Mouse (Mus musculus) heart, adult 9 months (tissue): ENCODE results near the gene Enpp6.

Experiments
- DNase-seq, 2 experiments: peaks; one replicate each; pipeline ENCODE4 v3.0.0; 2022; ENCODE audit warnings: low spot score in 2 of 2

The Enpp6 gene

DNA sequence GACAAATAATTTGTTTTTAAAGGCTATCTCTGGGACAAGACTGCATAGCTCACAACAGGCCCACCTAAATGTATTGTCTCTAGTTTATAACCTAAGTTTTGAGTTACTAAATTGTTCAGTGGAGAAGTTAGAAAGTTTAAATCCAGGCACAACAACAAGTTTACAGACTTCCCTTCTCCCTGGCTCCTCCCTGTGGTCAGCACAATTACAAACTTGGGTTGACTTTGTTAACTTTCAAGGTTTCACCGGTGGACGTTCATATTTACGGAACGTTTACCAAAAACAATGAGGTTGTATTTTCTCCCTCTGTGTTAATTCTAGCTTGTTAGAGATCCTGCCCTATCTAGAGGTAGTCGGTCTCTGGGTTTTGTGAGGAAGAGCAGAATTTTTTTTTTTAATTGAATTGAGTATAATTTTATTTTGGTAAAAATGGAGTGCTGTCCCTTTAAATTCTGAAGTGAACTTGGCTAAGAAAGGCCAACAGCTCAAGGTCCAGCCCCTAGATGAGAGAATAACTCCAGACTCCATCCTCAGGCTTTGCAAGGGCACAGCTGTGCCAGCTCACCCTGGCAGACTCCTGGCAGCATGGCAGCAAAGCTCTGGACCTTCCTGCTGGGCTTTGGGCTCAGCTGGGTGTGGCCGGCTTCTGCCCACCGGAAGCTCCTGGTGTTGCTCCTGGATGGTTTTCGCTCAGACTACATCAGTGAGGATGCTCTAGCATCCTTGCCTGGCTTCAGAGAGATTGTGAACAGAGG is at the start of gene Enpp6:
Gene Enpp6, plus strand, starts transcription at position 502 of the 755 bp plus-strand sequence.
- no peak for DNase-seq

DNA sequence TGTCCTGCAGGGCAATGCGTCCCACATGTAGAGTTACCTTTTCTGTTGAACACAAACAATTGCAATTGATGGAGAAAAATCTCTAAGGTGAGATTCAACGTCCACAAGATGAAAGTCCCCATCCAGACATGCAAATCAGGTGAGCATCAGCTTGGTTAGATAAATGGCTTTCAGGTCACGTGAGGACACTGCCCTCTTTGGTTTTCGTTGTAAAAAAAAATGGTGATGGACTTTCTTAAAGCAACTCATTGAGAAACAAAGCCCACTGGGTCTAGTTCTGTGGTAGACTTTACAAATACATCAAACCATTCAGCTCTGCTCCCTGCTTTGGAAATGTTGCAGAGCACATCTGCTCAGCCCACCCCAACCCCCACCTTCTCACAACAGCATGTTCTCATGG is 48.5 kb upstream of the Enpp6 start:
- DNase-seq = no peak

DNA sequence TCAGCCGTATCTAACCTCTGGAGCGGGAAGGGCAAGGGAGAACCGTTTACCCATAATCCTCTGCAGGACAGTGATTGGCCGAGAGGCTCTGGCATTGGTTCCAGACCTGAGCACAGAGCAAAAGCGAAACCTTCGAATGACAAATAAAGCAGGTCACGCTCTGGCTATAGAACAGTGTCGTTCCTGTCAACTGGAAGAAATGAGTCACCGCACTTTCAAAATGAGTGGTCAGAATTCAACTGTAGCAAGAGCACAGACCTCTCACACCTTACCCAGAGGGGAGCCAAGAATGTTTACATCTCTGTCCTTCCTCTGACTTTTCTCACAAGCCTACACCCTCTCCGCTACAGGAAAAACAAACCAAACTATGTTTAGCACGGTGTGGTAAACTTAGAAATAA is 45.4 kb upstream of the Enpp6 start:
- DNase-seq = peak; percentile 85 to 88

DNA sequence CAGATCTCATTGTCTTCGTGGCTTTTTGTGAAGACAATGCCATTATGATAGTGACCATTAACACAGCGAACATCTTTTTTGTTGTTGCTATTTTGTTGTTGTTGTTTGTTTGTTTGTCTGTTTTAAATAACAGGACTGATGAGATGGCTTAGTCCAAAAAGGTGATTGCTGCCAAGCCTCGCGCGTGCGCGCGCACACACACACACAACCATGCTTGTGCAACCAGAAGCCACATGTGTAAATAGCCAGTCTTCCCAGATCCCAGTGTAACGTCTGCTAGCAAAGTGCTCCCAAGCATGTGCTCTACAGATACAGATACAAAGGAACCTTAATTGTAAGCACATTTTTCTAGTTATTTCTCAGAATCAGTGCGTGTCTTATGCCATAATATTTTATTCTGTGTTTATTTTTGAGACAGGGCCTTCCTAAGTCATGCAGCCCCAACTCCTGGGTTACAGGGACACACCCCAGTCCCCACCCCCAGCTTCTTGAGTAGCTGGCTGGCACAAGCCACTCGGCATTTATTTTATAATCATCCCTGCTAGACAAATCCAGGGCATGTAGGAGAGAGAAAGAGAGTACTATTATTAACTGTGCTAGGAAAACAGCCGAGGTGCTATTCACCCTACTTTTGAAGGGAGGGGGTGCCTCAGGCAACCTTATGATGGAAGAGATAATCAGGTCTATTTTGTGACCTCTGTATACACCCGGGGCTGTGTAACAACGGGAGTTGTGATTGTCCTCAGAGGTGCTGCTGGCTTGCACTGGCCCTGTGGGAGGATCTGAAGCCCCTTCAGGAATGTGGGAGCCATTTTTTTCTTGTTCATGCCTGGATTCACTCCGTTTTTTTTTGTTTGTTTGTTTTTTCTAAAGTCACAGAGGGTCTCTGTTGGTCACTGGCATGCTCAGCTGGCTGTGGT is 44.7 kb upstream of the Enpp6 start:
- peak in 1 of 2 experiments; percentile 40 for DNase-seq

DNA sequence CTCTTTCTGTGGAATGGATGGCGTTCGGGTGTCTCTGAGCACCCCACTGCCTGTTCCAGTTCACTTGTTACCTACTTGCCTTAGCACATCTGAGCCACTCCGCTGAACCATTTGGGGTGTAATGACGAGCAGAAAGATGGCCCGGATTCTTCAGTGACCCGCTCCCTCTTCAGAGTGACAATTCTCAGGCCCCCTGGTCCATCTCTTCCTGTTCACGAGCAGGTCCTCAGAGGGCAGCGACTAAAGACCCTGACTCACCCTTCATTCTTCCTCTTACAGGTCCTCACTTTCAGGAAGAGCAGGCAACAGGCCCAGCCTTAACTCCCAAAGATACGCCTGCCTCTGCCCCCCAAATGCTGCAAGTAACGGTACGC is 44.0 kb upstream of the Enpp6 start:
- DNase-seq = no peak

DNA sequence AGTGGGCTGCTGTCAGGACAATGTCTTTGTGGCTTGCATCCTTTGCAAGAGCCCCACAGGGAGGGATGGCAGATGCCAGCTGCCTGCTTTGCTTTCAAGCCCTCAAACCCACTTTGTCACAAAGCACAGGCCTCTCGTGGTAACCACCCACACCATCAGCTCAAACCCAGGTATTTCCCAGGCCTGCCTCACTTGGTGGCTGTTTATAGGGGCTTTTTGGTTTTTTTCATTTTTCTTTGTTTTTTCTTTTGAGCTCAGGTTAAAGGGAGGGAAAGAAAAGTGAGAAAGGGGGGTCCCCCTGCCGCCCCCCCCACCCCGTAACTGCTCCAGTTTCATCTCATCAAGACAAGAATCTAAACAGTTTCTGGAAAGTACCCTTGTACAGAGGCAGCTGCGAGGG is 43.4 kb upstream of the Enpp6 start:
- DNase-seq = no peak

DNA sequence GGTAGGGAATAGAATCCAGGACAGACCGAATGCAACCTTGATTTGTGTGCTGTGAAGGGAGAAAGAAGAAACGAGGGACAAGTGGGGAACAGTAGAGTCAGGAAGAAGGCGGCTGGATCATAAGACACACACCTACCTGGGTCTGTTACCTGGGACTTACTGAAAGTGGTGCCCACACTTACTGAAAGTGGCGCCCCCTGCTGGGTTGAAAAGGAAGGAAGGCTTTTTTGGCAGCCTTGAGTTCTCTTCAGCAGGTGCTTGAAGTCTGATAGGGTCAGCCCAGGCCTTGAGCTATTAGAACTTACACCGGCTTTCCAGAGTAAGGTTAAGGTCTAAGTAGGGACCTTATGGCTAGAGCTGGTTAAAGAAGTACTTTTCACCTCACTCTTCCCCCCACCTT is 40.5 kb upstream of the Enpp6 start:
- DNase-seq = no peak

DNA sequence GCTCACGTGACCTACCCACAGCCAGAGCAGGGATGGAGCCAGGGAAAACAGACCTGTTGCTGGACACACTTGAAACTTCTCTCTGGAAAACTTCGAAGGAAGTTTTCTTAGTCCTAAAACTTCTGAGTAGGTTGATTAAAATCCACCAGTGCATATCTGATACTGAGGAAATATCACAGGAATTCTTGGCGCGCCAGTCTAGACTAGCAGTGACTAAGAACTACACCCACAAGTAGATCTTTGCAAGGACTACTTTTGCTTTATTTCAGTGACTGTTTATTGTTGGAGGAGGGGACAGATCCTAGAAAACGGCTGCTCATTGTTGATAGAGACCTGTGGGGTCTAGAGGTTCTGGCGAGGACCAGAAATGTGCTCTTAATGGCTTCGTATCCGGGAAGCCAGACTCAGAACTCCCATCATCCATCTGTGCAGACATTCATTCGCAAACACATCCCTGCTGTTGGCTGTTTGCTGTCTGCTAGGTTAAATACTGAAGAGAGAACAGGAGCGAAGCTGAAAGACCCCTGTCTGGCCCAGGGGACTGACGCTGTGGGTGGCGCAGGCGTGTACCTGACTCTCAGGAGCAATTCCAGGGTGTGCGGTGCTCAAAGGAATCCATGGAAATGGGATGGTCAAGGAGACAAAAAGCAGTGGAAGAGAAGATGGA is 38.5 kb upstream of the Enpp6 start:
- no peak for DNase-seq

DNA sequence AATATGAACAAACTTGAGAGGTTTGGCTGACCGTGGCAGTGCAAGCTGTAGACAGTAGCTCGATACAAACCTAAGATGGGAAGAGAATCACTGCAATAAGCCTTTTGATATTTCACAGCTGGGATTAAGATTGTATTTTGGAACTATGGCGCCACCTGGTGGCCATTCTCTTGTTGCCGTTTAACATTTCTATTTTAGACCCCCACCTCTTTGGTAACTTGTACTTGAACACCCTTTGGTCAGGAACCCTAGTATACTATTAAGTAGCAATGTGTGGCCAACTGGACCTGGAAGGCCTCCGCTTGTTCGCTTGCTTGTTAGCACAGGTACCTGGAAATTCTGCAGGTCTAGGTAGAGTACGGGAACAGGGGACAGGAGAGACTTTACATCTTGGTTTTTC is 33.2 kb upstream of the Enpp6 start:
- DNase-seq = peak in 1 of 2 experiments; percentile 57

DNA sequence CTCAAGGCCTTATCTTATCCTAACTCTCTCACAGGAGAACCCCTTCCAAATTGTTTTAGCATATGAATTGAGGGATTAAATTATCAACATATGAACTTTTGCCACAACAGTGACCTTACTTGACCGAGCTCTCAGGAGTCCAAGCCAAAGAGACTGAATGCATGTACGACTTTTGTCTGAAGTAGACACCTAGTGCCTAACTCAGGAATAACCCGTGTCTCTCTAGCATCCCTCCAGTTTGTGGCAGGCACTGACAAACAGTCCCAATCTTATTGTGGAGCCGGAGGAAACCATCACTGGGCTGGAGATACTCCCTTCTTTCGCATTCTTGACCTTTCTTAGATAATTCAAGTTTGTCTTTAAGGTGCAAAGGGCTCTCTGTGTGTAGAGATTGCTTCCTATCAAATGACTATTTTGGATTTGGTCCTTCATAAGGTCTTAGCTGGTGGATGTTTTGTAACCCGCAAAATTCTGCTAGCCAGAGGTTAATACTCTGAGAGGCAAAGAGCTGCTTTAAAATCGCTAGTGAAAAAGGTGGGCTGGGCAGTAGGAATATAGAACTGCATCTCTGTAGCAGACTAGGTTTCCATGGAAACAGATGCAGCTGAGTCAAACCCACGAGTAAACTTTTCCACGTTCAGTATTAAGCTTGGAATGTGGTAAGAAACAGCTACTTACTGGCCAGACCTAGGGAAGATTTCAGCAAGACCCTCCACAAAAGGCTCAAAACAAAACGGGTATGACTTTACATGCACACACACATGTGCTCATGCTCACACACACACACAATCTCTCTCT is 23.9 kb upstream of the Enpp6 start:
- no peak for DNase-seq

DNA sequence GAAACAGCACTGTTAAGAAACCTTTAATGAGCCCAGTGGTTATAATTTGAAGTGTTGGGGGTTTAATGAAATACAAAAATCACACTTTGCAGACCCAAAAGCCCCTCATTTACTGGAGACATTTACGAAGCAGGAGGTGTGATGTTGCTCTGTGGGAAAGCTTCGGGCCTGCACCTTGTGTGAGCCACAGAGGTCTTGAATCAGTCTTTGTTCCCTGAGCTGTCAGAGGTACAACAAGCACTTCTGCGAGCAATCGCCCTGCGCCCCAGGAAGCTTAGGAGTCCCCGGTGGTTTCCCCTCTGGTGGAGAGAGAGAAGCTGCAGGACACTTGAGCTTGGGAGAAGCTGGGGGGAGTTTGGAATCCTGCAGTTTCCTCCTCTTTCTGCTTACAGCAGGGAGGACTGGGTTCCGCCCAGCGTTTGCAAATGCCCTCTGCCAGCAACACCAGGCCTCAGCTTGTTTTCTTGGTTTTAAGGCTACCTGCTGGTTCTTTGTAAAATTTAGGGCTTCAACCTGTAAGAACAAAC is 23.0 kb upstream of the Enpp6 start:
- DNase-seq = no peak

DNA sequence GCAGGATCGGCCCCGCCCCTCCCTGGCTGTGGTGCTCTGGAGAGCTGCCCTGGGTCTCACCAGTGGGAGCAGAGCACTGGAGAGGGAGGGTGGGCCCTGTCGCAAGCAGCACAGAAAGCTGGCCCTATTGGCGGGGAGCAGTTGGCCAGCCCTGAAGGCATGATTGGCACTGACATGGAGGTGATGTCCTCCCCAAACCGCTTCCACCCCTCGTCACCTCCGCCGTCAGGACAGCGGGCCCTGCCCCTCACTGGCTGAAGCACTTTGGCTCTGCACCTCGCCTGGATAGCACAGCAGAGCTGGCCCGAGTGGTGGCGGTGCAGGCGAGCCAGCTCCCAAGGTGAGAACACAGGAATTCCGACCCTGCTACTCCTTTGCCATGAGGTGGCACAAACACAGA is 20.9 kb upstream of the Enpp6 start:
- no peak for DNase-seq

DNA sequence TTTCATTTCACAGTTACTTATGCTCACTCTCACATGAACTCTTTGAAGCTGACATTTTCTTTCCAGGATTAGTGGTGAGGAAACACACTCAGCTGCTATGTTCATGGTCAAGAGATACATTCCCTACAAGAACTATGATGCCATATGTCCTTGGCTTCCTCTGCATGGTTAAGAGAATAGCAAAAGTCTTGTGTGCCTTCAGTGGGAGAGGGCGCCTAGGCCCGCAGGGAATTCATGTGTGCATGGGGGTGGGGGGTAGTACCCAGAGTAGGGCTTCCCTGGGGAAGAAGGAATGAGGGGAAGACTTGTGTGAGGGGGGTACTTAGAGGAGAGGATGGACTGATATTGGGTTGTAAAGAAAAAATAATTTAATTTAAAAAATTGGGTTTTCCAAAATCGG is 18.0 kb upstream of the Enpp6 start:
- no peak for DNase-seq

DNA sequence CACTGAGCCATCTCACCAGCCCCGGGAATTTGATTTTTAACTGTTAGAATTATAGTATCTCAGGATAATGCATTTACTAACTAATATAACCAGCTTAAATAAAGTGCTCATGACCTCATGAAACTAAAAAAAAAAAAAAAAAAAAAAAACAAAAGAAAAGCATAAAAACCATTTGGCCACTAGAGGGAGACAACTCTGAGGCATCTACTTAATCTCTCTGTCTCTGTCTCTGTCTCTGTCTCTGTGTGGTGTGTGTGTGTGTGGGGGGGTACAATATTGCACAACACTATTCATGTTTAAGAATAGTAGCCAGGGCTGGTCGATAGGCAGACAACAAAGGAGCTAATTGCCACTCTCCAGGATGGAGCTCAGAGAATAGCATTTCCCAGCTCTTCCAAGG is 17.3 kb upstream of the Enpp6 start:
- DNase-seq = no peak

DNA sequence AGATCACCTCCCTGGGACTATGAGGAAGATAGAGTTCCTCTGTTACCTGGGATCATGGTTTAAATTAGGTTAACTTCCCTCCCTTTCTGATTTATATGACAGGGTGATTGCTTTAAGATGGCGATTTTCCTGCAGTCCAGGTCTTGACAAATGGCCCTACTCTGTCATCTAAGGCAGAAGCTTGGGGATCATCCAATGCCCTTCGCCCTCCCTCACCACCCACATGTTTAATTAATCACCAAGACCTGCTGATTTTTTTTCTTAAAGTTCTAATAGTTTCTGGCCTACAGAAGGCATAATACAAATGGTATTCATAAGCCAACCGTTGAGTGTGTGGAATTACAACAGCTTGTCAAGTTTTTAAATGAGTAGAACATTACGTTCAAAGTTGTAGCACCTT is 9.3 kb upstream of the Enpp6 start:
- DNase-seq = no peak

DNA sequence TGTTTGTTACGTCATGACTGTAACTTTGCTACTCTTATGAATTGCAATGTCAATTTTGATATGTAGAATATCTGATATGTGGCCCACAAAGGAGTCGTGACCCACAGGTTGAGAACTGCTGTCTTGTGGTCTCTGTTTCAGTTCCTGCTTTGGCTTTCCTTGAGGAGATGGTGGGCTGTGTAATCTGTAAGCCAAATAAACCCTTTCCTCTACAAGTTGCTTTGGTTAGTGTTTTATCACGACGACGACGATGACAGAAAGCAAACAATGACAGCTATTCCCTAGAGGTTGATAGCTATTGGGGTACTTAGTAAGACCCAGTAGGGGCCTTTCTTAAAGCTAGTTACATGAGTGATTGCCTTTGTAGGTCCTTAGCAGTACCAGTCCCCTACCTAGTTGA is 4.5 kb upstream of the Enpp6 start:
- DNase-seq = no peak

DNA sequence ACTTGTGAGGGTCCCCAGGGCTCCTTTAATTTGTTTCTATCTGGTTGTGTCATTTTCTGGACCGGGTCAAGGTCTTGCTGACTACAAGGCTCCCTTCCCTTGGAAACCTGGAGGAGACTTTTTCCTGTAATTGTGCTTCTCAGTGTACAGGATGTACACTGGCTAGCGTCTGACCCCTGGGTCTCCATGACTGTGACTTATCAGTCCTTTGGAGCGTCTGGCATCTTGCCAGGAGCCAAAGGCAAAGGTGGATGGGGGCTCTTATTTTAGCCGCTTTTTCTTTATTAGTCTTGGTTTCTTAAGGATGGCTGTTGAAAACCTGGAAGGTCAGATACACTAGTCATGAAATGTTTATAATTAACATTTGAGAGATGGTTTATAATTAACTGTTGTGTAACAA is 3.9 kb upstream of the Enpp6 start:
- peak; percentile 74 to 85 for DNase-seq

DNA sequence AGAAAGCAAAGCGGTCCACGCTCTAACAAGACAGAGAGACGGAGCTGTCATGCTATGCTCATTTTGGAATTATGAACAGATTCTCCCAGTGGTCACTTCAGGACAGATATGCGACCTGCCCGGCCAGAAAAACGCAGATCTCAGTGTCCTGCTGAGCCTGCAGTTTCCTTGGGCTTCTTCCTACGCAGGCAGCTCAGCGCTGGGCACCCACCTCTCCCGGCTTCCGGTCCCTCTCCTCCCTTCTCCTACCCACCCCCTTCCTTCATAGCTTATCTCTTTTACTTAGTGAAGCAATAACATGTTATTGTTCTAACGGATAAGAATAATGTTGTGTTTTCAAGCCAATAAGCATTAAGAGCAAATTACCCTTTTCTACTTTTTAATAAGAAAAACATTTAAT is 2.0 kb upstream of the Enpp6 start:
- no peak for DNase-seq

DNA sequence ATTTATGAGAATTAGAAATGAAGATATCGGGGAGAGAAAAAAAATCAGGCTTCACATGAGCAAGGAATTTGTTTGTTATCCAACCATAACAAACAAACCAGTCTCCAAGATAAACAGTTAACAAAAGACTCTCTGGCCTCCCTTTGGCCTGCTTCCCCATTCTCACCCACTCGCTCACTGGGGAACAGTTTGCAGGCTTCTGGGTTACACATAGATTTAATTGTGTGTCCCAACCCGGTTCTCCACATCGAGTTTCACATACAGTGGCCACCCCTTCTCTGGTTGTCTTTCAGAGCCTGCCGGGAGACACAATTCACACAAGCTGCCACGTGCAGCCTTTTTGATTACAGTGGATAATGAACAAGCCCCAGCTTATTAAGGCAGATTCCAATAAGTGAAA is 1.7 kb downstream of the Enpp6 start:
- DNase-seq = no peak

DNA sequence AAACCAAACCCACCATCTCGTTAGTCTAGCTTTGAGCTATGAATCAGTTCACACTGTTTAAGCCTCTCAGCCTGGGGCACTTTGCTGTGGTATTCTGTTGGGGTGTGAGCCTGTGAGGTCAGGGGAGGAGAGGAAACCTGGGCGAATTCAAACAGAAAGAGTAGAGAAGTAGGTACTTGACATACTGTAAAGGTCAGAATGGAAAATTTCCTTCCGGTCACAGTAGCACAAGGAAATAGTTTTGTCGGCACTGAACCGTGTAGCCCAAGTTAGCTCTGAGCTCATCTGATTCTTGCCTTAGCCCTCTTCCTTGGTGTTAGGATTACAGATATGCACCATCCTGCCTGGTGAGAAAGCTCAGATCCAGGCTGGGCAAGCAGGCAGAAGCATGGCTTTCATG is 4.4 kb downstream of the Enpp6 start:
- DNase-seq = no peak

DNA sequence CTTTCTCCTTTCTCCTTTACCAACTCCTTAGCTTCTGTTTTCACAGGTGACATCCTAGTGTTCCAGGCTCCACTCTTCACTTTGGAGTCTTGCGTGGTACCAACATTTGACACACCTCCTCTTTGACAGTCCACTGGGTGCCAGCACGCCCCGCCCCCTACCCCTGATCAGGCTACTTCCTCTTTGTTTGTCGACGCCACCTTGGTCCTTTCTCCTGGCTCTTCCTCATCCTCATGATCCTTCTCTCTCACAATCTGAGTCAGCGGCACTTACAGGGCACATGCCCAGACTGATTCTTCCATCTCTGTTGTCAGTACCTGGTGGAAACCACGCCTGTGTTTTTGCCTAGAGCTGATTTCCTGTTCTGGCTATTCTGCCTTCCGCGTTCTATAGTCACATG is 5.9 kb downstream of the Enpp6 start:
- no peak for DNase-seq
